ENCODE assay signal across 10 mouse cellular contexts in the genomic region with DNA sequence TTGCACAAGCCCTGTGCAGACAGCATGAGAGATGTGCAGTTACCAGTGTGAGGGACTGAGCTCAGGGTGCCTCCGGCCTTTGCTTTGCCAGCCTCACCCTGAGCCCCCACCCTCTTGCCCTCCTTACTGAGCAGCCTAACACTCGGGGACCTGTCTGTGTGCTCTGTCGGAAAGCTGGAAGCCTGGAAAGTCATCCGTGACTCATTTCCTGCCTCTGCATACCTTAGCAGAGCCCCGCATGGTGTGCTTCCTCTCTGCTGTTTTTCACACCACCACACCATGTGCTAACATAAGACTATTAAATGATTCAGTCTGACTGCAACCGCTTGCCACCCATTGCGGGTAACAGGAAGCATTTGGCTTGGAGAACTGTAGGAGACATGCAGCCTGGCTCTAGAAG.
A peak's percentile ranks its signal among the peaks of the same experiment; 100 is the strongest.
DNase-seq lines count a peak whose midpoint lies in the region; ATAC-seq lines count a peak whose summit lies in the region.
"Had no signal": no experiment of that assay in that cellular context is flagged by ENCODE, and none has a peak within 500 bp of the region (broad histone marks: within the 10 kb centered on the region; RNA-seq: fewer than 3 reads in every experiment).

No protein-coding gene starts in this region.

- no peak overlapping the region for H3K27ac ChIP-seq in midbrain, embryonic 16.5 days (ENCODE audit: low read length)
- H3K27ac ChIP-seq: liver, embryonic 13.5 days had no signal

- no peak overlapping the region for H3K9ac ChIP-seq in midbrain, embryonic 16.5 days (ENCODE audit: low read depth, low read length)
- H3K9ac ChIP-seq: liver, embryonic 13.5 days had no signal

- no peak overlapping the region for H3K4me3 ChIP-seq in midbrain, embryonic 16.5 days (ENCODE audit: low read depth, low read length)
- H3K4me3 ChIP-seq: liver, embryonic 13.5 days had no signal

- H3K36me3 ChIP-seq in midbrain, embryonic 16.5 days (ENCODE audit: control insufficient read depth, insufficient read depth, low read length) = no peaks in the 10 kb centered on the region
- H3K36me3 ChIP-seq: G1E; liver, embryonic 13.5 days had no signal

- no peaks in the 10 kb centered on the region for H3K27me3 ChIP-seq in midbrain, embryonic 16.5 days (ENCODE audit: control insufficient read depth, insufficient read depth, low read depth, low read length)
- H3K27me3 ChIP-seq: liver, embryonic 13.5 days had no signal

- no peaks in the 10 kb centered on the region for H3K9me3 ChIP-seq in midbrain, embryonic 16.5 days (replicated peaks; ENCODE audit: control insufficient read depth, low read length, poor library complexity, severe bottlenecking)
- H3K9me3 ChIP-seq: liver, embryonic 13.5 days had no signal

- WGBS in midbrain, embryonic 16.5 days = 74% methylated on average over 7 of the region's 7 CpGs

- DNase-seq in frontal cortex, postnatal 36 days (ENCODE audit: low spot score in 2 of 2) = peak; percentile 48 to 52
- DNase-seq in frontal cortex, postnatal 25 days (ENCODE audit: low spot score in 2 of 2) = no peak
- peak; percentile 56 for DNase-seq in right cerebral cortex, adult 2 months (ENCODE audit: low spot score in 2 of 2)
- DNase-seq in right cerebral cortex, postnatal 14 days = no peak
- DNase-seq in ovary, adult 18-20 months (ENCODE audit: low spot score) = no peak
- DNase-seq: liver, embryonic 13.5 days had no signal

- no peak overlapping the region for H3K4me2 ChIP-seq in midbrain, embryonic 16.5 days (ENCODE audit: low read length)
- H3K4me2 ChIP-seq: liver, embryonic 13.5 days had no signal

- peaks cover 5% of the 10 kb centered on the region; the same call in 1 of the 2 replicates for H3K4me1 ChIP-seq in midbrain, embryonic 16.5 days (ENCODE audit: control insufficient read depth, insufficient read depth, low read length)
- H3K4me1 ChIP-seq: liver, embryonic 13.5 days had no signal

- ATAC-seq in inflammation-experienced regulatory T-cells, adult 6 months = peak; percentile 52
- ATAC-seq in neutrophil, adult 5-6 weeks (ENCODE audit: extremely low read depth, insufficient number of reproducible peaks, low FRiP score, poor library complexity, severe bottlenecking) = peak; percentile 59
- ATAC-seq in midbrain, embryonic 16.5 days = no peak

Comparison
In these comparisons a context has a peak if more than half of its experiments do, and no peak if none do; other contexts are left out.
1. DNase-seq: peak in frontal cortex, postnatal 36 days (2 of 2) and right cerebral cortex, adult 2 months (2 of 2); none in frontal cortex, postnatal 25 days (0 of 2), right cerebral cortex, postnatal 14 days (single experiment) and ovary, adult 18-20 months (single experiment).